Mouse (Mus musculus) CH12.LX (cell line): ENCODE measurements around the gene Ssbp3.

Source experiments
- POLR2A ChIP-seq: IDR thresholded peaks from 2 replicates; pipeline ENCODE4 v1.6.1; 2011; ENCODE audit warnings: low read depth, mild to moderate bottlenecking, improper control_type of control experiment, low read length
- POLR2AphosphoS2 ChIP-seq: IDR thresholded peaks from 2 replicates; pipeline ENCODE4 v1.6.1; 2011; ENCODE audit warnings: low read depth, low read length, improper control_type of control experiment

DNA sequence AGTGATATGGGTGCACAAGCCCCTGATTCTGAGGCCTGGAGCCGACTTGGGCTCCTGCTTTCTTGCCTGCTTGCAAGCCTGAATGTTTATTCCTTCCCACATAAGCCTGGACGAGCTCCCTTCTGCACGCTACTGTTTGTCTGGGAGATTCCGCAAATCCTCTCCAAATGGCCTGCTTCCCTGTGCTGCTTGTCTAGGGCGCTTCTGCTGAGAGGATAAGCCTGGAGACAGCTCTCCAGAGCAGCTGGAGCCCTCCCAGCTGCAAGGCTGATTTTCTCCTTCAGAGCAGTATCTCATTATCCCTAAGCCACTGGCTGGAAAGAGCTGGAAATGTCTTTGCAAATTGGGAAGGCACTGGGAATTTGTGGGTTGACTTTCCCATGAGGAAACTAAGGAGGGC lies 165.0 kb downstream of the Ssbp3 start:
- no peak for TF ChIP-seq POLR2AphosphoS2
- no peak for TF ChIP-seq POLR2A
